Mouse (Mus musculus): Measurements from ENCODE around the gene Vezt.
A peak's percentile ranks its signal among the peaks of the same experiment; 100 is the strongest.

The Vezt gene

DNA sequence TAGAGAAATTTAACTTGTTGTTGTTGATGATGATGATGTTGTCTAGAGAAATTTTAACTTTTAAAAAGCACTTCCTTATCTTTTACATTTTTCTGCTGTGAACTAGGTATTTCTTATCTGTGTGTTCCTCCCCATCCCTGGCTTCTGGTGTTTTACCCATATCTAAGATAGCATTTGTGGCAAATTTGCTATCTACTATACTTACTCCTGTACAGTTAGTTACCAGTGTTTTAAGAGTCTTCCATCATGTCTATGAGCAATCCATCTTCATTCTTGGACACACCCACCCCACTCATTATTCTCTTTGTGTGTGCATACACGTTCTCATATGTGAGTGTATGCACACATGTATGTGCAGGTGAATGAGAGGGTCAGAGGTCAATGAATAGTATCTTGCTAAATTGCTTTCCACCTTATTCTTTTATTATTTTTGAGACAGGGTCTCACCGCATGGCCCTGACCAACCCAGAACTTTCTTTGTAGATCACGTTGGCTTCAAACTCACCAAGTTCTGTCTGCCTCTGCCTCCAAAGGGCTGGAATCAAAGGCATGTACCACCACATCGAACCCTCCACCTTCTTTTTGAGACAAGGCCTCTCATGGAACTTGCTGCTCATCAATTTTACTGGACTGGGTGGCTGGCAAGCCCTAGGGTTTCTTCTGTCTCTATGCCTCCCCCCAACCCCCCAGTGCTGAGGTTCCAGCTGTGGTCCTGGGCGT lies 123.3 kb downstream of the Vezt start:
- DNase-seq (ENCODE audit: low spot score), result no peak

DNA sequence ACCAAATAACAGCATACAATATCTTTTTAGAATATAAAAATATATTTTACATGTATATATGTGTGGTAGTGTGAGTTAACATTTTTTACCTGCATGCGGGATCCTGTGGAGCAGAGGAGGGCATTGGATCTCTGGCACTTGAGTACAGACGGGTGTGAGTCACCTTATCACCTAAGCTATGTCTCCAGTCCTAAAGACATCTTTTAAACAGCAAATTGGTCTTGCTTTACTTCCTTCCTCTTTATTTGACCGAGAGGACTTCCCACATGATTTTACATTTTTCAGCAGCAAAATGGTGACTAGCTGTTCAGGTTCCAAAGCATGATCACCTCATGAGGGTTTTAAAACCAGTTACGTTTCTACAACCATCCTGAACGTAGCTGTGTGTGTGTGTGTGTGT lies 124.3 kb downstream of the Vezt start:
- no peak for DNase-seq (ENCODE audit: low spot score)

DNA sequence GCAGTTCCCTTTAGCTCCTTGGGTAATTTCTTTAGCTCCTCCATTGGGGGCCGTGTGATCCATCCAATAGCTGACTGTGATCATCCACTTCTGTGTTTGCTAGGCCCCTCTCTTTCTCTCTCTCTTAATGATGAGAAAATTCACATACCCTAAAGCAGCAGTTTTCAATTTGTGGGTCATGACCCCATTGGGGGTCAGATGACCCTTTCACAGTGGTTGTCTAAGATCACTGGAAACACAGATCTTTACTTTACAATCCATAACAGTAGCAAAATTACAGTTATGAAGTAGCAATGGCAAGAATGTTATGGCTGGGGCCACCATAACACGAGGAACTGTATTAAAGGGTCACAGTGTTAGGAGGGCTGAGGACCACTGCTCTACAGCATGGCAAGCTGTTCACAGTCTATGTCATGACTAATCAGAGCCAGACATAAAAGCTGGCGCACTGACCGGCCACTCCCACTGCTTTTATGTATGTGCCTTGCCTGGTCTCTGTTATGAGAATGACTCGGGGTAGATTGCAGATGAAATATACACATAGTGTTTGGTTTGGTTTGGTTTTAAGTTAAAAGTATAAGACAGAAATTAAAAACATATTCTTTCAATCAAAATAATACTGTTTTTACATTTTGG lies 125.7 kb downstream of the Vezt start:
- DNase-seq (ENCODE audit: low spot score), result peak; percentile 74

DNA sequence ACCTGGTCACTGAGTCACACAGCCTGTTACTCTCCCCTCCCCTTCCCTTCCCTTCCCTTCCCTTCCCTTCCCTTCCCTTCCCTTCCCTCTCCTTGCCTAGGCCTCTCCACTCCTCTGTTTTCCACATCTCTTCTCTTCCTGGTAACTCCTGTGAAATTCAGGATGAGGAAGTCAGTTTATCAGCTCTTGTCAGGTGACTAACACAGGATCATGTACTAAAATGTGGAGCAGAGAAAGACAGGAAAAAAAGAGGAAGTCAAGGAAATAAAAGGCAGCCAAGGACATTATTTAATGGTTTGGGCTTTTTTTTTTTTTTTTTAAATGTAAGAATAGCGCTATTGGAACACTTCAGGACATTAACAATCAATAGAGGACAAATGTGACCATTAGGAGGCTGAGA lies 126.6 kb downstream of the Vezt start:
- no peak for DNase-seq (ENCODE audit: low spot score)

DNA sequence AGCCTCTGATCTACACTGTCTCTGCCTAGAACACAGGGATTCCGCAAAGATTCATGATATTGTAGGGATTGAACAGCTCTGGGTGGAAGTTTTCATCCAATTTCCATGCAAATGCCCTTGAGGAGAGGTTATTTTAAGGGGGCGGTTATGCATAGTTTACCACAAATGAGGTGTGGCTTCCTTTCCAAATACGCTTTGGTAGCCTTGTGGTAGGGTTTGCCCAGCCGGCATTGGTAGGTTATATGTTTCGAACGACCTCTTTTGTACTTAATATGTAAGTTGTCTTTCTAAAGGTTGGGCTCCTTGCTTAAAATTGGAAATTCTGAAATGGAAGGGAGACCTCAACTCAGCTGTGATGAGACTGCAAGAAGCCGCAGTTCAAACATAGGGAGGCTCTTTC lies 127.1 kb downstream of the Vezt start:
- no peak for DNase-seq (ENCODE audit: low spot score)

DNA sequence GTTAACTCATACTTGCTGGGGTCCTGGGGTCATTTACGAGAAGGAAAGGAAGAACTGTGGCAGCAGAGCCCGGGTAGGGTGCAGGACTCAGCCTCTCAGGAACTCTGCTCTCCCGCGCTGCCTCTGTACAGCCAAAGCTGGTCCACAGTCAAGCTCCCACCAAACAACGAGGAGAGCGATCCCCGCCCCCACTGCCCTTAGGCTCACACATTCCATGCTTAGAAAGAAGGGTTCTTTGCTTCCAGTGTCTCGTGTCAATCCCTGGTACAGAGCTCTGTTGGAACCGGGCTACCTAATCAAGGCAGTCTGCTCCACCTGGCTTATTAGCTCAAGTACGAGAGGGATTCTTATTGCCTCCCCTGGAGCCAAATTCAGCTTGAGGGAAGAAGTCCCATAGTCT lies 128.2 kb downstream of the Vezt start:
- DNase-seq (ENCODE audit: low spot score), result peak; percentile 36

DNA sequence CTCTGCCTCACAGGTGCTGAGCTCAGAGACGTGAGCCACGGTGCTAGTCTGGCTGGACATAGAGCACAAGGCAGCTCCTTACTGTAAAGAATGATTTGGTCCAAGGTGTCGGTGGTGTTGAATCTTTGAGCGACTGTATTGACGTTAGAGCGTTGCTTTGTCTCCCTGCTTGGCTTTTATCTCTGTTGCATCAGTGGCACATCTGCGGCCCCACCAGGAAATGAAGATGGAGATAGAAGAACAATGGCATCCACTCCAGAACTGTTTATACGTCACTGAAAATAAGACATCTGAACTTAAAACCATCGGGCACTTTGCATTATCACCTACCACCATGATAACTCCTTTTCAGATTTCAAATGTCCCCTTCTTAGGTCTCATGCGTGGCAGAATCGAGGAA lies 135.7 kb downstream of the Vezt start:
- DNase-seq (ENCODE audit: low spot score), result no peak

DNA sequence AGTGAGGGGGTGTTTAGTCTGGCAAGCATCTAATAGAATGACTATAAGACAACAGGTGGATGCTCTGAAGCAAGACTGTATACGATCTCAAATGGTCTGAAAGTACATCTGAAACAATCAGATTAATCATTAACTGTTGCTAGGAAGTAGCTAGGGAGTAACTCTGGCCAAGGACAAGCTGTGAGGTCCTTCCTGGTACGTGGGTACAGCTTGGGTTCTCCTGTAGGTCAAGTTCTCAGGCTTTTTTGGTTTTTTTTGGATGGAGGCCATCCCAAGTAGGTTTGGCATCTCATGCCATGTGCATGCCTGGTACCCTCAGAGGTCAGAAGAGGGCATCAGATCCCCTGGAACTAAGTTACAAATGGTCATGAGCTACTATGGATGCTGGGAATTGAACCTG lies 136.3 kb downstream of the Vezt start:
- no peak for DNase-seq (ENCODE audit: low spot score)

DNA sequence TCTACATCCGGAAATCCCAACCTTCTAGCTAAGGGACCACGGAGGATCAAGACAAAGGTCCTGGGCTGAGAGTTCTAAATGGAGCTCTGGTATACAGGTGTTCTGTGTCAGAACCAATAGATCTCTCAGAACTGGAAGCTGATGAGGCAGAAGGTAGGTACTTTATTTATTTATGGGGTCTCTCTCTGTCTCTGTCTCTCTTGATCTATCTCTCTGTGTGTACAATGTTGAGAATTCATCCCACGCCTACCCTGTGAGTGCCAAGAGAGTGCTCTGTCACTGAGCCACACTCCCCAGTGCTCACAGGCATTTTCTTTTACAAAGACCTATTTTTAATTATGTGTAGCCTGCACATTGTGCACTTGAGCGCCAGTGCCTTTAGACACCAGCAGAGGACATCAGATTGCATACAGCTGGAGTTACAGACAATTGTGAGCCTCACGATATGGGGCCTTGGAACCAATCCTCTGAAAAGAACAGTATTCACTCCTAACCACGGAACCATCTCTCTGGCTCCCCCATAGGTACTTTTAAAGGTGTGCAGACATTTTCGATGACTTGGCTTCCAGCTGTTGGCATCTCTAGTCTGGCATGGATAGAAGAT lies 138.5 kb downstream of the Vezt start, which contains the start of gene Metap2:
Gene Metap2, minus strand, starts transcription at position 51 of the 604 bp plus-strand sequence.
- no peak for DNase-seq (ENCODE audit: low spot score)

DNA sequence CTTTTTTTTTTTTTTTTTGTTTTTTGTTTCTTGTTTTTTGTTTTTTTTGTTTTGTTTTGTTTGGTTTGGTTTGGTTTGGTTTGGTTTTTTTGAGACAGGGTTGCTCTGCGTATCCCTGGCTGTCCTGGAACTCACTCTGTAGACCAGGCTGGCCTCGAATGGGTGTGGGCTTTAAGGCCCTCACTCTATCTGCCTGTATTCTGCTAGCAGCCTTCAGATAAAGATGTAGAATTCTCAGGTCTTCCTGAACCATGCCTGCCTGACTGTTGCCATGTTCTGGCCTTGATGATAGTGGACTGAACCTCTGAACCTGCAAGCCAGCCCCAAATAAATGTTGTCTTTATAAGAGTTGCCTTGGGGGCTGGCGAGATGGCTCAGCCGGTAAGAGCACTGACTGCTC lies 143.1 kb downstream of the Vezt start:
- no peak for DNase-seq (ENCODE audit: low spot score)

DNA sequence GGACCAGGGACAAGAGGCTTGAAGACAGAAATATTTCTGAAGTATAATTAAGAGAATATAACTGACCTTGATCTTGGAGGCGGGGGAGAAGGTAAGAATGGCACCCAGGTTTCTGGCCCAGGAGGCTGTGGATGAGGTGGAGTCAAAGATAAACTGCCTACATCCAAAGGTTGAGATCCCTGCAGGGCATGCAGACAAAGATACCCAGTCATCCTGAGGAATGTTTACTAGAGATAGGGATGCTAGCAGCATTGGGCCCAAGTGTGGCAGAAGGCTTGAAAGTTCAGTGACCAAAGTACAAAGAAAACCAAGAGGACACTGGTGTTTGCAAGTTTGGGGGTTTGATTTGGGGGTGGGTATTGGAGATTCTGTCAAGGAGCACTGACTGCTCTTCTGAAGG lies 144.6 kb downstream of the Vezt start:
- no peak for DNase-seq (ENCODE audit: low spot score)

DNA sequence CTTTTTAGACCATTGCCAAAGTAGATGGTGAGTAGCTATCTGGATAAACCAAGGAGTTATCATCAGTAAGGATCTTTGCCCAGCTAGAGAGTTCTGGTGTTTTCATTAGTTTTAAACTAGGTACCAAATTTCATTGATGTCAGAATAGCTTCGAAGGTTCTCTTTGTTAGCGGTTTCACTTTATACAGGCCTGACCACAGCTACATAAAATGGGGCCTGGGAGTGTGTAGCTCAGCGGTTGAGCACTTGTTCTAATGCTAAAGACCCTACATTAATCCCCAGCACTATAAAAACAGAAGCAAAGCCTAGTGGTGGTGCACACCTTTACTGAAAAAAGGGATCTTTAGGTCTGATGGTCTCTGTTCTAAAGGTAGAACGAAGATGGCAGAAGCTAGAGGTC lies 145.1 kb downstream of the Vezt start:
- DNase-seq (ENCODE audit: low spot score), result no peak

DNA sequence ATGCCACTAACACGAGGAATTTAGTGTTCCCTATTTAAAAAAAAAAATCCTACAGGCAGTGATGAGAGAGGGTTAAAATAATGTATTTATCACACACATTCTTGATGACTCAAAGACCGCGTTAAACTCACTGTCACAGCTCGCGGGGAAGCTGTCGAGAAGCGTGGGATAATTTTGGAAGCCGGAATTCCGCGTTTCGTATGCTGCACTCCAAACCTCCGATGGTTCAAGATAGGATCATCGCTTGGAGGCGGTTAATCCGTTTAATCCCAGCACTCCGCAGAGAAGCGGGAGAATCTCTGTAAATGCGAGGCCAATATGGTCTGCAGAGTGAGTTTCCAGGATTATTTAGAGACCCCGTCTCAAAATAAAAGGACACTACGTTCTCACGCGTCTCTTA lies 145.6 kb downstream of the Vezt start:
- no peak for DNase-seq (ENCODE audit: low spot score)

DNA sequence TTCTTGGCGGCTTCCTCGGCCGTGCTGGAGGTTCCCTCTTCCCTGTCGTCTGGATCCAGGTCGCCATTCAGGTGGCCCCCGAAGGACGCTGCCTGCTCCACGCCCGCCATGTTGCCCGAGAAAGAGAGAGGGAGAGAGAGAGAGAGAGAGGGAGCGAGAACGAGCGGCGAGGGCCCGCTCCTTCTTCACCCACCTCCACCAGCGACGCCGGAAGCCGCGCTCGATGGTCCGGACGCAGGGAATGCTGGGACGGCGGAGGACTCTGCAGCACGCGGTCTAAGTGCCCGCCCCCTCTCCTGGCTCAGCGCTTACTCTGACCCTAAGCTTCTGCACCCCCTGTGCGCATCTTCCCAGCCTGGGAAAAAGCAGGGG lies 146.1 kb downstream of the Vezt start:
- DNase-seq (ENCODE audit: low spot score), result peak; percentile 95

All from embryo, embryonic 10.5 days (tissue).